Mouse (Mus musculus) liver, postnatal 0 days (tissue): Measurements from ENCODE around the gene Capn9. TPM values are rescaled to one million over a fixed set of nuclear protein-coding genes. Genes with fewer than 3 reads are reported as not detected.

Source experiments
- ATAC-seq: fragments of 200-750 bp; cut with Nextera tagmentation; 2 replicates; pipeline ENCODE4 v1.8.0; 2017; ENCODE audit warnings: mild to moderate bottlenecking, moderate library complexity
- DNase-seq: peaks from one replicate; pipeline ENCODE4 v3.0.0-alpha.2; 2016
- H3K27ac ChIP-seq: fragments of 300-500 bp; sonication (generic); 2 replicates; pipeline ENCODE4 v1.5.1; 2014; ENCODE audit warnings: antibody characterized with exemption, moderate library complexity, mild to moderate bottlenecking, low read depth
- H3K27me3 ChIP-seq: fragments of 300-500 bp; sonication (generic); 2 replicates; pipeline ENCODE4 v1.6.1; 2014; ENCODE audit warnings: low read length, control low read depth, mixed read lengths; ENCODE audit not compliant: insufficient read depth
- H3K36me3 ChIP-seq: fragments of 300-500 bp; sonication (generic); replicated peaks from 2 replicates; pipeline ENCODE4 v1.6.1; 2014; ENCODE audit warnings: mild to moderate bottlenecking, control low read depth, low read length, moderate library complexity, mixed read lengths; ENCODE audit not compliant: insufficient read depth
- H3K4me1 ChIP-seq: fragments of 300-500 bp; sonication (generic); 2 replicates; pipeline ENCODE4 v1.6.1; 2014; ENCODE audit warnings: antibody characterized with exemption, mild to moderate bottlenecking, control low read depth; ENCODE audit not compliant: insufficient read depth
- H3K4me2 ChIP-seq: fragments of 300-500 bp; sonication (generic); 2 replicates; pipeline ENCODE4 v1.6.1; 2014; ENCODE audit warnings: low read depth, mild to moderate bottlenecking, low read length, moderate library complexity, mixed read lengths
- H3K4me3 ChIP-seq: fragments of 300-500 bp; sonication (generic); 2 replicates; pipeline ENCODE4 v1.5.1; 2014; ENCODE audit warnings: low read depth, low read length
- H3K9ac ChIP-seq: fragments of 300-500 bp; sonication (generic); replicated peaks from 2 replicates; pipeline ENCODE4 v1.6.1; 2014; ENCODE audit warnings: mild to moderate bottlenecking, moderate library complexity
- H3K9me3 ChIP-seq: fragments of 300-500 bp; sonication (generic); 2 replicates; pipeline ENCODE4 v1.6.1; 2016; ENCODE audit warnings: mild to moderate bottlenecking, control low read depth, low read length, mixed read lengths
- CTCF ChIP-seq: sonication (generic); IDR thresholded peaks from 2 replicates; pipeline ENCODE4 v1.5.1; 2016; ENCODE audit warnings: antibody characterized with exemption, low read depth
- EP300 ChIP-seq: IDR thresholded peaks from 2 replicates; pipeline ENCODE4 v1.6.1; 2016; ENCODE audit warnings: antibody characterized with exemption, low read depth, mild to moderate bottlenecking
- WGBS: fragments of 180-500 bp; shearing (Covaris S2); extraction: QIAGEN DNeasy Blood & Tissue Kit; methylation state at CpG from one replicate; pipeline ENCODE4 v1.1.7; 2014; ENCODE audit not compliant: insufficient replicate concordance; 5-methylcytosine and 5-hydroxymethylcytosine counted together
- polyA plus RNA-seq: library from polyadenylated mRNA; unstranded; fragments of >200 nt; fragmentation: Nextera tagmentation; extraction: Ambion mirVana; gene quantifications from 2 replicates; pipeline ENCODE4 v1.2.1, GENCODE M21; 2015

Capn9 gene
- polyA plus RNA-seq, 1 experiment from 2014 or later, result not detected

GRCm38 (mm10) chr8:124664414-124664813 lies 88.5 kb downstream of the Capn9 start:
- Histone ChIP-seq H3K9ac (no peak overlapping the region), H3K9me3 (no peaks in the 10 kb centered on the region), H3K4me1 (peaks cover 28% of the 10 kb centered on the region), H3K27ac (no peak overlapping the region), H3K36me3 (no peaks in the 10 kb centered on the region), H3K4me2 (no peak overlapping the region), H3K27me3 (no peaks in the 10 kb centered on the region), H3K4me3 (no peak overlapping the region)
- DNase-seq, result no peak
- TF ChIP-seq EP300, result no peak
- TF ChIP-seq CTCF, result no peak
- WGBS, result 81% methylated on average over 3 of the region's 3 CpGs
- no peak for ATAC-seq

Other genes with a start within 250 kb of the Capn9 start
- 0.13 and 0.18 TPM in 2 replicates for gene Pgbd5, start 136.5 kb upstream of the Capn9 start, polyA plus RNA-seq
- gene Cog2, start 55.3 kb upstream of the Capn9 start, polyA plus RNA-seq, result 9.7 and 12.1 TPM in 2 replicates
- gene Agt, start 6.4 kb upstream of the Capn9 start, polyA plus RNA-seq, result 782 and 883 TPM in 2 replicates
- 4.1 and 4.2 TPM in 2 replicates for gene 2310022B05Rik, start 87.3 kb downstream of the Capn9 start, polyA plus RNA-seq
- 11.5 and 14.0 TPM in 2 replicates for gene Ttc13, start 145.9 kb downstream of the Capn9 start, polyA plus RNA-seq
- 4.5 and 5.2 TPM in 2 replicates for gene Arv1, start 146.0 kb downstream of the Capn9 start, polyA plus RNA-seq
- 3.7 and 5.6 TPM in 2 replicates for gene Fam89a, start 175.7 kb downstream of the Capn9 start, polyA plus RNA-seq
- gene Trim67, start 217.0 kb downstream of the Capn9 start, polyA plus RNA-seq, result 0.05 and 0.06 TPM in 2 replicates